Comparison of ENCODE assay signal across 13 mouse cellular contexts in genomic region chr12:27984261-27984841, GRCm38 (mm10).
"Had no signal": no experiment of that assay in that cellular context is flagged by ENCODE, and none has a peak within 500 bp of the region (broad histone marks: within the 10 kb centered on the region; RNA-seq: fewer than 3 reads in every experiment).

No protein-coding gene starts in this region.

- H3K4me3 ChIP-seq: limb, embryonic 15.5 days; liver, embryonic 12.5 days; midbrain, embryonic 15.5 days; neural tube, embryonic 12.5 days had no signal

- H3K9me3 ChIP-seq: limb, embryonic 15.5 days; liver, embryonic 12.5 days; midbrain, embryonic 15.5 days; neural tube, embryonic 12.5 days had no signal

- DNase-seq: kidney, adult 18-20 months; kidney, postnatal 10 days; kidney, postnatal 4 days; lung, embryonic 14.5 days; lung, postnatal 10 days; lung, postnatal 4 days; thymus, postnatal 14 days had no signal

- H3K36me3 ChIP-seq: limb, embryonic 15.5 days; liver, embryonic 12.5 days; midbrain, embryonic 15.5 days; neural tube, embryonic 12.5 days had no signal

- ATAC-seq: liver, embryonic 12.5 days; midbrain, embryonic 15.5 days had no signal

- H3K4me2 ChIP-seq: limb, embryonic 15.5 days; liver, embryonic 12.5 days; lung, embryonic 14.5 days; midbrain, embryonic 11.5 days; midbrain, embryonic 15.5 days; neural tube, embryonic 12.5 days had no signal

- H3K9ac ChIP-seq: limb, embryonic 15.5 days; liver, embryonic 12.5 days; lung, embryonic 14.5 days; midbrain, embryonic 15.5 days; neural tube, embryonic 12.5 days had no signal

- H3K27me3 ChIP-seq: limb, embryonic 15.5 days; liver, embryonic 12.5 days; midbrain, embryonic 15.5 days; neural tube, embryonic 12.5 days had no signal

- H3K27ac ChIP-seq: limb, embryonic 15.5 days; liver, embryonic 12.5 days; midbrain, embryonic 15.5 days; neural tube, embryonic 12.5 days; stomach, postnatal 0 days had no signal

- H3K4me1 ChIP-seq: limb, embryonic 15.5 days; liver, embryonic 12.5 days; midbrain, embryonic 15.5 days; neural tube, embryonic 12.5 days had no signal
